18 mouse cellular contexts compared by ENCODE assay signal in the genomic region with DNA sequence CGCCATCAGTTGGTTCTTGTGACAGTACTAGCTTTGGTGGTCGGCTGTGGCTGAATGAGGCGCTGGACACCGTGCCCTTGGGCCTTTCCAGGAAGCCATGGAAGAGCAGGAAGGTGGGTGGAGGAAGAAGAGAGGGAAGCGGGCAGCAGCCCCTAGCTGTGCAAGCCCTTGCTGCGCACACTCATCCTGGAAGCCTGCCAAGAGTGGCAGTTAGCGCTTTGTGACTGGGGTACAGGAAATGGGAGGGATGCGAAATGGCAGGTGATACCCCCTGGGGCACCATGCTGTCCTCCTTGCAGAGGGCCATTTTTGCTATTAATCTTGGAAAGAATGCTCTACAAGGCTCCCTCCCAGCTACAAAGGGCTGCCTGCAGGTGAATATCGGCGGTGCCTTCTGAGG.
DNase-seq lines count a peak whose midpoint lies in the region; ATAC-seq lines count a peak whose summit lies in the region.
"Had no signal": no experiment of that assay in that cellular context is flagged by ENCODE, and none has a peak within 500 bp of the region (broad histone marks: within the 10 kb centered on the region; RNA-seq: fewer than 3 reads in every experiment).

No protein-coding gene starts in this region.

- no peak overlapping the region for H3K4me2 ChIP-seq in hindbrain, embryonic 12.5 days (replicated peaks)
- H3K4me2 ChIP-seq in hindbrain, embryonic 14.5 days (replicated peaks) = no peak overlapping the region
- no peak overlapping the region for H3K4me2 ChIP-seq in midbrain, embryonic 15.5 days
- H3K4me2 ChIP-seq in midbrain, embryonic 16.5 days (ENCODE audit: low read length) = no peak overlapping the region
- H3K4me2 ChIP-seq: embryonic facial prominence, embryonic 12.5 days had no signal

- H3K36me3 ChIP-seq in hindbrain, embryonic 12.5 days = no peaks in the 10 kb centered on the region
- no peaks in the 10 kb centered on the region for H3K36me3 ChIP-seq in hindbrain, embryonic 14.5 days (replicated peaks; ENCODE audit: control insufficient read depth, insufficient read depth)
- H3K36me3 ChIP-seq in midbrain, embryonic 15.5 days (replicated peaks) = no peaks in the 10 kb centered on the region
- no peaks in the 10 kb centered on the region for H3K36me3 ChIP-seq in midbrain, embryonic 16.5 days (ENCODE audit: control insufficient read depth, insufficient read depth, low read length)
- H3K36me3 ChIP-seq: embryonic facial prominence, embryonic 12.5 days; G1E had no signal

- H3K27me3 ChIP-seq in hindbrain, embryonic 12.5 days = peaks cover 27% of the 10 kb centered on the region
- H3K27me3 ChIP-seq in hindbrain, embryonic 14.5 days (ENCODE audit: control insufficient read depth, insufficient read depth, low read length) = 0 out of 2 replicates have a peak, but pooled peaks cover 5% of the 10 kb centered on the region
- H3K27me3 ChIP-seq in midbrain, embryonic 15.5 days (replicated peaks) = 0 out of 2 replicates have a peak, but pooled peaks cover 4% of the 10 kb centered on the region
- no peaks in the 10 kb centered on the region for H3K27me3 ChIP-seq in midbrain, embryonic 16.5 days (ENCODE audit: control insufficient read depth, insufficient read depth, low read depth, low read length)
- H3K27me3 ChIP-seq: embryonic facial prominence, embryonic 12.5 days had no signal

- no peaks in the 10 kb centered on the region for H3K9me3 ChIP-seq in hindbrain, embryonic 12.5 days (replicated peaks)
- H3K9me3 ChIP-seq in hindbrain, embryonic 14.5 days (ENCODE audit: control insufficient read depth, low read length) = no peaks in the 10 kb centered on the region
- H3K9me3 ChIP-seq in midbrain, embryonic 15.5 days = no peaks in the 10 kb centered on the region
- no peaks in the 10 kb centered on the region for H3K9me3 ChIP-seq in midbrain, embryonic 16.5 days (replicated peaks; ENCODE audit: control insufficient read depth, low read length, poor library complexity, severe bottlenecking)
- H3K9me3 ChIP-seq: embryonic facial prominence, embryonic 12.5 days; G1E had no signal

- peak; percentile 24 for DNase-seq in cerebellum, postnatal 14 days
- no peak for DNase-seq in cerebellum, adult 8-10 months
- DNase-seq in hindbrain, embryonic 14.5 days (ENCODE audit: low spot score) = no peak
- DNase-seq in R1 (ENCODE audit: low read depth, low spot score) = peak; percentile 9
- no peak for DNase-seq in adrenal gland, postnatal 36 days
- DNase-seq: adrenal gland, postnatal 25 days; cerebellum, adult 18-20 months; gastrocnemius, postnatal 36 days; liver; lung, postnatal 14 days; right cerebral cortex, postnatal 25 days had no signal

- ATAC-seq in hindbrain, embryonic 12.5 days (ENCODE audit: low FRiP score) = peak; percentile 16; the same call in 1 of the 2 replicates
- no peak for ATAC-seq in hindbrain, embryonic 14.5 days (ENCODE audit: low FRiP score)
- peak; percentile 17; the same call in 1 of the 2 replicates for ATAC-seq in midbrain, embryonic 15.5 days (replicated peaks)
- ATAC-seq in midbrain, embryonic 16.5 days = no peak
- ATAC-seq: CD4-positive, CD25-positive, alpha-beta regulatory T cell, adult 4 months; intestine, postnatal 0 days had no signal

- 0 out of 2 replicates have a peak, but pooled peaks cover 4% of the 10 kb centered on the region for H3K4me1 ChIP-seq in hindbrain, embryonic 12.5 days
- 0 out of 2 replicates have a peak, but pooled peaks cover 6% of the 10 kb centered on the region for H3K4me1 ChIP-seq in hindbrain, embryonic 14.5 days (replicated peaks; ENCODE audit: control insufficient read depth, insufficient read depth, low read length)
- peaks cover 5% of the 10 kb centered on the region for H3K4me1 ChIP-seq in midbrain, embryonic 15.5 days
- peaks cover 4% of the 10 kb centered on the region; the same call in 1 of the 2 replicates for H3K4me1 ChIP-seq in midbrain, embryonic 16.5 days (ENCODE audit: control insufficient read depth, insufficient read depth, low read length)
- H3K4me1 ChIP-seq: embryonic facial prominence, embryonic 12.5 days had no signal

- no peak overlapping the region for H3K4me3 ChIP-seq in hindbrain, embryonic 12.5 days
- H3K4me3 ChIP-seq in hindbrain, embryonic 14.5 days (replicated peaks; ENCODE audit: low read length) = no peak overlapping the region
- no peak overlapping the region for H3K4me3 ChIP-seq in midbrain, embryonic 15.5 days
- no peak overlapping the region for H3K4me3 ChIP-seq in midbrain, embryonic 16.5 days (ENCODE audit: low read depth, low read length)
- H3K4me3 ChIP-seq: embryonic facial prominence, embryonic 12.5 days had no signal

- no peak overlapping the region for H3K9ac ChIP-seq in hindbrain, embryonic 12.5 days
- no peak overlapping the region for H3K9ac ChIP-seq in hindbrain, embryonic 14.5 days
- no peak overlapping the region for H3K9ac ChIP-seq in midbrain, embryonic 15.5 days
- H3K9ac ChIP-seq in midbrain, embryonic 16.5 days (ENCODE audit: low read depth, low read length) = no peak overlapping the region
- H3K9ac ChIP-seq: embryonic facial prominence, embryonic 12.5 days had no signal

- H3K27ac ChIP-seq in hindbrain, embryonic 12.5 days = no peak overlapping the region
- no peak overlapping the region for H3K27ac ChIP-seq in hindbrain, embryonic 14.5 days
- H3K27ac ChIP-seq in midbrain, embryonic 15.5 days = no peak overlapping the region
- no peak overlapping the region for H3K27ac ChIP-seq in midbrain, embryonic 16.5 days (ENCODE audit: low read length)
- H3K27ac ChIP-seq: embryonic facial prominence, embryonic 12.5 days had no signal

- WGBS in hindbrain, embryonic 12.5 days = 65% methylated on average over 10 of the region's 10 CpGs
- WGBS in hindbrain, embryonic 14.5 days = 48% methylated on average over 10 of the region's 10 CpGs
- 57% methylated on average over 10 of the region's 10 CpGs for WGBS in midbrain, embryonic 15.5 days
- WGBS in midbrain, embryonic 16.5 days = 54% methylated on average over 10 of the region's 10 CpGs

Comparison
In these comparisons a context has a peak if more than half of its experiments do, and no peak if none do; other contexts are left out.
1. DNase-seq: peak in cerebellum, postnatal 14 days (2 of 2) and R1 (single experiment); none in cerebellum, adult 8-10 months (single experiment), hindbrain, embryonic 14.5 days (single experiment) and adrenal gland, postnatal 36 days (0 of 2).
2. ATAC-seq: peak in hindbrain, embryonic 12.5 days (single experiment) and midbrain, embryonic 15.5 days (single experiment); none in hindbrain, embryonic 14.5 days (single experiment) and midbrain, embryonic 16.5 days (single experiment).